Mouse (Mus musculus): ENCODE data around the gene D2hgdh.

DNA sequence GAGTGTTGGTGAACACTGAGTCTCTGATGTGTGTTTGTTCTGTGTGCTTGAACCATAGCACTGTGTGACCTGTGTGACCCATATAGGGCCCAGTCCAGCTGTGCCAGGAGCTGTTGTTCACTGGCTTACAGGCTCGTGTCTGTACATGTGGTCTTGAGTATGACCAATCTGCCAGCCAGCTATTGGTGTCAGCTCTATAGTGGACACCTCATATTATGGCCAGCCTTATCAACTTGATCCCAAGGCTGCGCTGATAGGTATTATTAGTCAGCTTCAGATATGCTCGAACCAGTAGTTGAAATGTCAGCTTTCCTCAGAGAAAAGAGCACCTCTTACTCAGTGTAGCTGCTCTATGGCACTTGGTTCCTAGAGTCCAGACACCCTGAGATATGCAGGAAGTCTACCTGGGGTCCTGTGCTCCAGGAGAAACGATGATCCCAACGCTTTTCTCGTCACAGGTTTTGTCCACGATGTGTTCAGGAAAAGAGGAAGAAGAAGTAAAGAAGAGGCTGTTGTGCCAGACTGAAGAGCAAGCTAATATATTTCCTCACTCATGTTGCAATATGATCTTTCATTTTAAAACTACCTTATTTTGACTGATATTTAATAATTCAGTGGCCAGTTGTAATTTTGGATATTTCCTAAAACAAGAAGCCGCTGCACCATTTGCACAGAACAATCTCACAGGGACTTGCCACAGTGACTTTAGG, 6.7 kb upstream of the D2hgdh start:
- no peak for TF ChIP-seq ZC3H11A (IDR thresholded peaks at IDR 0.05; ENCODE audit: borderline replicate concordance, low read depth, low read length)
- TF ChIP-seq MAFK (IDR thresholded peaks at IDR 0.05; ENCODE audit: insufficient read depth, low read depth, low read length): no peak
- no peak for TF ChIP-seq ZNF384 (IDR thresholded peaks at IDR 0.05; ENCODE audit: low read depth, low read length)
- no peak for TF ChIP-seq CHD2 (IDR thresholded peaks at IDR 0.05; ENCODE audit: low read depth, low read length)
- TF ChIP-seq HCFC1 (IDR thresholded peaks at IDR 0.05; ENCODE audit: borderline replicate concordance, insufficient read depth, low read length): no peak
